Mouse (Mus musculus) bone marrow macrophage, adult 2 months (primary cell): Measurements from ENCODE around the gene Cd47.

Source experiments
- CTCF ChIP-seq: IDR thresholded peaks from 2 replicates; pipeline ENCODE4 v1.5.1; 2012; ENCODE audit warnings: low read depth, mild to moderate bottlenecking, low read length, moderate library complexity
- POLR2A ChIP-seq: IDR thresholded peaks from 2 replicates; pipeline ENCODE4 v1.6.1; 2012; ENCODE audit warnings: mild to moderate bottlenecking, low read depth, low read length, borderline replicate concordance

GRCm38 (mm10) chr16:49905601-49906001 is 105.3 kb downstream of the Cd47 start:
- TF ChIP-seq CTCF (no peak), POLR2A (no peak)
